Mouse (Mus musculus): ENCODE results near the gene Dhrs11. TPM values are rescaled to one million over a fixed set of nuclear protein-coding genes. Genes with fewer than 3 reads are reported as not detected.

The Dhrs11 gene
- polyA plus RNA-seq, 1 experiment from 2014 or later: 10.2 TPM

- no peak overlapping the region for H3K9ac ChIP-seq
- H3K4me1 ChIP-seq (replicated peaks; ENCODE audit: control insufficient read depth, insufficient read depth, low read length): peaks cover 45% of the 10 kb centered on the region
- no peak overlapping the region for H3K4me2 ChIP-seq (replicated peaks)
- under 1% methylated on average over 4 of the region's 4 CpGs for WGBS
- no peaks in the 10 kb centered on the region for H3K36me3 ChIP-seq (replicated peaks; ENCODE audit: control insufficient read depth, insufficient read depth)
- peak; percentile 52; the same call in 1 of the 2 replicates for ATAC-seq (ENCODE audit: low FRiP score)
- peak overlapping the region; percentile 76 for H3K27ac ChIP-seq
- H3K9me3 ChIP-seq (ENCODE audit: control insufficient read depth, low read length): no peaks in the 10 kb centered on the region
- H3K27me3 ChIP-seq (ENCODE audit: control insufficient read depth, insufficient read depth, low read length): no peaks in the 10 kb centered on the region
- H3K4me3 ChIP-seq (replicated peaks; ENCODE audit: low read length): no peak overlapping the region
- DNase-seq (ENCODE audit: low spot score): peak; percentile 74
These were observed 53.2 kb downstream of the Dhrs11 start for GRCm38 (mm10) chr11:84775560-84775959.

GRCm38 (mm10) chr11:84774870-84775514 is 53.8 kb downstream of the Dhrs11 start:
- 0 out of 2 replicates have a peak, but pooled peaks have one; percentile 32 for ATAC-seq (ENCODE audit: low FRiP score)
- Histone ChIP-seq H3K9me3 (ENCODE audit: control insufficient read depth, low read length) (no peaks in the 10 kb centered on the region), H3K27me3 (ENCODE audit: control insufficient read depth, insufficient read depth, low read length) (no peaks in the 10 kb centered on the region), H3K4me2 (replicated peaks) (no peak overlapping the region), H3K4me1 (replicated peaks; ENCODE audit: control insufficient read depth, insufficient read depth, low read length) (peaks cover 39% of the 10 kb centered on the region), H3K4me3 (replicated peaks; ENCODE audit: low read length) (no peak overlapping the region), H3K36me3 (replicated peaks; ENCODE audit: control insufficient read depth, insufficient read depth) (no peaks in the 10 kb centered on the region), H3K9ac (no peak overlapping the region), H3K27ac (peak overlapping the region; percentile 76)
- WGBS: 29% methylated on average over 13 of the region's 13 CpGs
- no peak for DNase-seq (ENCODE audit: low spot score)

Other genes starting within 250 kb of the Dhrs11 start
- gene Mrm1, start 9.5 kb downstream of the Dhrs11 start, polyA plus RNA-seq (2014; fragmentation: Nextera tagmentation; extraction: Ambion mirVana): 12.2 and 16.0 TPM in 2 replicates
- 67.6 and 69.7 TPM in 2 replicates for gene Ggnbp2, start 41.8 kb upstream of the Dhrs11 start, polyA plus RNA-seq (2014; fragmentation: Nextera tagmentation; extraction: Ambion mirVana)
- 6.0 and 6.1 TPM in 2 replicates for gene Myo19, start 51.2 kb upstream of the Dhrs11 start, polyA plus RNA-seq (2014; fragmentation: Nextera tagmentation; extraction: Ambion mirVana)
- 2.7 and 3.1 TPM in 2 replicates for gene Pigw, start 51.3 kb upstream of the Dhrs11 start, polyA plus RNA-seq (2014; fragmentation: Nextera tagmentation; extraction: Ambion mirVana)
- gene Znhit3, start 87.4 kb upstream of the Dhrs11 start, polyA plus RNA-seq (2014; fragmentation: Nextera tagmentation; extraction: Ambion mirVana): 65.3 and 70.3 TPM in 2 replicates
- gene Car4, start 128.8 kb upstream of the Dhrs11 start, polyA plus RNA-seq (2014; fragmentation: Nextera tagmentation; extraction: Ambion mirVana): 4.6 and 5.0 TPM in 2 replicates